In genomic region chr1:164511628-164512385, GRCm38 (mm10) we compare ENCODE assay signal across 19 mouse cellular contexts. TPM values are rescaled to one million over a fixed set of nuclear protein-coding genes. Genes with fewer than 3 reads are reported as not detected.
DNase-seq lines count a peak whose midpoint lies in the region; ATAC-seq and TF ChIP-seq lines count a peak whose summit lies in the region.
"Had no signal": no experiment of that assay in that cellular context is flagged by ENCODE, and none has a peak within 500 bp of the region (broad histone marks: within the 10 kb centered on the region; RNA-seq: fewer than 3 reads in every experiment).

No protein-coding gene starts in this region.

- WGBS in kidney, adult 2 months = 62% methylated on average over 7 of the region's 7 CpGs
- 91% methylated on average over 7 of the region's 7 CpGs for WGBS in forebrain, embryonic 15.5 days
- 88% methylated on average over 7 of the region's 7 CpGs for WGBS in hindbrain, embryonic 10.5 days

- no peaks in the 10 kb centered on the region for H3K36me3 ChIP-seq in kidney, adult 2 months (ENCODE audit: control insufficient read depth, insufficient read depth, low read length)
- no peaks in the 10 kb centered on the region for H3K36me3 ChIP-seq in CH12.LX (replicated peaks in 1 of 2; ENCODE audit: control insufficient read depth in 1 of 2, insufficient read depth in 1 of 2, low read length in 1 of 2)
- no peaks in the 10 kb centered on the region for H3K36me3 ChIP-seq in forebrain, embryonic 15.5 days
- no peaks in the 10 kb centered on the region for H3K36me3 ChIP-seq in hindbrain, embryonic 10.5 days
- H3K36me3 ChIP-seq: hindbrain, embryonic 13.5 days; limb, embryonic 12.5 days; midbrain, embryonic 10.5 days; neural tube, embryonic 15.5 days had no signal

- H3K9ac ChIP-seq in CH12.LX (ENCODE audit: insufficient read depth, low read depth) = no peak overlapping the region
- no peak overlapping the region for H3K9ac ChIP-seq in forebrain, embryonic 15.5 days (replicated peaks)
- H3K9ac ChIP-seq: forebrain, embryonic 13.5 days; hindbrain, embryonic 13.5 days; limb, embryonic 12.5 days; liver, embryonic 14.5 days; neural tube, embryonic 15.5 days had no signal

- no peaks in the 10 kb centered on the region for H3K79me2 ChIP-seq in CH12.LX (replicated peaks; ENCODE audit: control insufficient read depth, extremely low read depth, insufficient read depth, poor library complexity, severe bottlenecking)

- DNase-seq in kidney, adult 2 months = peak; percentile 12
- DNase-seq in kidney, postnatal 25 days = no peak
- DNase-seq in B cell, adult 2 months = peak; percentile 37 to 46
- peak; percentile 27 for DNase-seq in CH12.LX (ENCODE audit: extremely low read depth)
- no peak for DNase-seq in hindbrain, embryonic 10.5 days (ENCODE audit: low spot score)
- DNase-seq: adrenal gland, adult 8-10 months; cerebellum, adult 9-10 months; kidney, adult 9 months; lung, postnatal 10 days; thymus, postnatal 36 days had no signal

- TF ChIP-seq RAD21 in CH12.LX (IDR thresholded peaks at IDR 0.05; ENCODE audit: low read depth, low read length) = no peak

- dilution Hi-C loops in CH12.LX (cut with MboI; ENCODE audit: extremely low pct_ligation_motif_present, extremely low pct_unique_long_range_greater_than_20kb, low sequenced_read_pairs) = no loop called here

- no peak overlapping the region for H3K4me3 ChIP-seq in kidney, adult 2 months (ENCODE audit: insufficient read depth, low read depth, low read length)
- no peak overlapping the region for H3K4me3 ChIP-seq in CH12.LX (replicated peaks in 1 of 3; ENCODE audit: low read depth in 2 of 3, low read length in 2 of 3, poor library complexity in 1 of 3)
- H3K4me3 ChIP-seq in forebrain, embryonic 15.5 days = no peak overlapping the region
- H3K4me3 ChIP-seq in hindbrain, embryonic 10.5 days = no peak overlapping the region
- H3K4me3 ChIP-seq: forebrain, embryonic 13.5 days; hindbrain, embryonic 13.5 days; left cerebral cortex, adult 2 months; limb, embryonic 12.5 days; midbrain, embryonic 10.5 days; neural tube, embryonic 15.5 days had no signal

- no peak overlapping the region for H3K27ac ChIP-seq in kidney, adult 2 months (ENCODE audit: insufficient read depth, low read depth, low read length)
- H3K27ac ChIP-seq in CH12.LX (ENCODE audit: insufficient read depth, low read depth) = no peak overlapping the region
- H3K27ac ChIP-seq in forebrain, embryonic 15.5 days (replicated peaks) = no peak overlapping the region
- no peak overlapping the region for H3K27ac ChIP-seq in hindbrain, embryonic 10.5 days
- H3K27ac ChIP-seq: forebrain, embryonic 13.5 days; hindbrain, embryonic 13.5 days; left cerebral cortex, adult 2 months; limb, embryonic 12.5 days; liver, embryonic 14.5 days; midbrain, embryonic 10.5 days; neural tube, embryonic 15.5 days had no signal

- in situ Hi-C loops in CH12.LX (cut with MboI; ENCODE audit: low pct_ligation_motif_present, low pct_unique_long_range_greater_than_20kb, low sequenced_read_pairs) = no loop called here

- H3K4me1 ChIP-seq in kidney, adult 2 months (ENCODE audit: control insufficient read depth, insufficient read depth, low read length) = no peaks in the 10 kb centered on the region; the same call in 1 of the 2 replicates
- peaks cover 4 to 29% of the 10 kb centered on the region in 2 experiments for H3K4me1 ChIP-seq in CH12.LX (ENCODE audit: control insufficient read depth in 1 of 2, insufficient read depth in 2 of 2)
- no peaks in the 10 kb centered on the region; the same call in 1 of the 2 replicates for H3K4me1 ChIP-seq in forebrain, embryonic 15.5 days
- H3K4me1 ChIP-seq in hindbrain, embryonic 10.5 days (replicated peaks) = peaks cover 14% of the 10 kb centered on the region
- H3K4me1 ChIP-seq: hindbrain, embryonic 13.5 days; limb, embryonic 12.5 days; neural tube, embryonic 15.5 days had no signal

- H3K4me2 ChIP-seq in CH12.LX (ENCODE audit: insufficient read depth, low read depth, poor library complexity, severe bottlenecking) = no peak overlapping the region
- no peak overlapping the region for H3K4me2 ChIP-seq in forebrain, embryonic 15.5 days (replicated peaks)
- H3K4me2 ChIP-seq: forebrain, embryonic 13.5 days; hindbrain, embryonic 13.5 days; limb, embryonic 12.5 days; neural tube, embryonic 15.5 days had no signal

- TF ChIP-seq EP300 in CH12.LX (IDR thresholded peaks at IDR 0.05; ENCODE audit: low read length) = no peak

- H3K27me3 ChIP-seq in kidney, adult 2 months (replicated peaks; ENCODE audit: control insufficient read depth, insufficient read depth, low read length) = no peaks in the 10 kb centered on the region
- no peaks in the 10 kb centered on the region for H3K27me3 ChIP-seq in CH12.LX (replicated peaks)
- no peaks in the 10 kb centered on the region for H3K27me3 ChIP-seq in forebrain, embryonic 15.5 days
- H3K27me3 ChIP-seq in hindbrain, embryonic 10.5 days (ENCODE audit: insufficient read depth, poor library complexity, severe bottlenecking) = no peaks in the 10 kb centered on the region
- H3K27me3 ChIP-seq: forebrain, embryonic 13.5 days; hindbrain, embryonic 13.5 days; limb, embryonic 12.5 days; neural tube, embryonic 15.5 days had no signal

- peak; percentile 63 for ATAC-seq in megakaryocyte, adult 5-6 weeks (ENCODE audit: poor library complexity, severe bottlenecking)
- ATAC-seq in forebrain, embryonic 15.5 days (replicated peaks) = no peak
- ATAC-seq: forebrain, embryonic 13.5 days had no signal

- no peaks in the 10 kb centered on the region for H3K9me3 ChIP-seq in CH12.LX (replicated peaks; ENCODE audit: low read length)
- H3K9me3 ChIP-seq in forebrain, embryonic 15.5 days = no peaks in the 10 kb centered on the region
- no peaks in the 10 kb centered on the region for H3K9me3 ChIP-seq in hindbrain, embryonic 10.5 days
- H3K9me3 ChIP-seq: forebrain, embryonic 13.5 days; hindbrain, embryonic 13.5 days; limb, embryonic 12.5 days; midbrain, embryonic 10.5 days; neural tube, embryonic 15.5 days had no signal

- no peak for TF ChIP-seq POLR2A in kidney, adult 2 months (IDR thresholded peaks at IDR 0.05; ENCODE audit: low read depth, low read length)
- no peak for TF ChIP-seq POLR2A in CH12.LX (IDR thresholded peaks at IDR 0.05; ENCODE audit: low read depth, low read length)

- TF ChIP-seq CTCF in kidney, adult 2 months (conservative IDR thresholded peaks at IDR 0.05; ENCODE audit: insufficient read depth, insufficient read length, low read depth, low read length) = no peak
- no peak for TF ChIP-seq CTCF in CH12.LX (conservative IDR thresholded peaks at IDR 0.05 in 1 of 2, IDR thresholded peaks at IDR 0.05 in 1 of 2; ENCODE audit: low read depth in 2 of 2, low read length in 2 of 2)

TF ChIP-seq in CH12.LX, 34 proteins besides CTCF, POLR2A, EP300 and RAD21:
- TF ChIP-seq USF1 (IDR thresholded peaks at IDR 0.05; ENCODE audit: low read depth, low read length) (no peak), RCOR1 (conservative IDR thresholded peaks at IDR 0.05; ENCODE audit: low read depth, low read length) (no peak), KAT2A (IDR thresholded peaks at IDR 0.05; ENCODE audit: insufficient replicate concordance, low read length) (no peak), MAFK (IDR thresholded peaks at IDR 0.05; ENCODE audit: insufficient replicate concordance, low read length) (no peak), ETS1 (conservative IDR thresholded peaks at IDR 0.05; ENCODE audit: low read depth, low read length) (no peak), ELF1 (IDR thresholded peaks at IDR 0.05; ENCODE audit: low read depth, low read length) (no peak), JUN (IDR thresholded peaks at IDR 0.05; ENCODE audit: insufficient read depth, low read depth, low read length) (no peak), E2F4 (IDR thresholded peaks at IDR 0.05; ENCODE audit: insufficient replicate concordance, low read depth, low read length) (no peak), TCF12 (IDR thresholded peaks at IDR 0.05; ENCODE audit: low read depth, low read length) (no peak), MXI1 (IDR thresholded peaks at IDR 0.05; ENCODE audit: low read depth, low read length) (no peak), MEF2A (IDR thresholded peaks at IDR 0.05; ENCODE audit: borderline replicate concordance, low read depth, low read length) (no peak), ZMIZ1 (IDR thresholded peaks at IDR 0.05; ENCODE audit: low read depth, low read length) (no peak), MYC (IDR thresholded peaks at IDR 0.05; ENCODE audit: low read depth, low read length) (no peak), USF2 (conservative IDR thresholded peaks at IDR 0.05; ENCODE audit: low read depth, low read length) (no peak), UBTF (IDR thresholded peaks at IDR 0.05; ENCODE audit: low read depth, low read length) (no peak), HCFC1 (IDR thresholded peaks at IDR 0.05; ENCODE audit: low read depth, low read length) (no peak), SIN3A (IDR thresholded peaks at IDR 0.05; ENCODE audit: low read length) (no peak), NRF1 (IDR thresholded peaks at IDR 0.05; ENCODE audit: low read depth, low read length) (no peak)

RNA-seq across cellular contexts. Expression of gene Atp1b1, which starts 53.7 kb away (rescaled TPM):
- polyA plus RNA-seq in kidney, adult 2 months (2012; rRNA removed) = 945 and 1,094 TPM in 2 replicates
- 0.17 TPM in 1 of 2 replicates, not detected in the other for total RNA-seq in CH12.LX (2012; rRNA removed)
- total RNA-seq in CH12.LX (2014; rRNA removed) = 0.32 and 0.46 TPM in 2 replicates
- polyA plus RNA-seq in CH12.LX (2012; ENCODE audit: insufficient read length, low read depth) = 0.19 and 0.23 TPM in 2 replicates
- total RNA-seq in megakaryocyte, adult 5-6 weeks (2015) = 9.8 and 12.9 TPM in 2 replicates
- total RNA-seq in megakaryocyte, adult 5-6 weeks (2017) = 7.7 and 9.9 TPM in 2 replicates
- 80.3 and 102 TPM in 2 replicates for polyA plus RNA-seq in forebrain, embryonic 15.5 days (2015; fragmentation: Nextera tagmentation; extraction: Ambion mirVana)
- polyA plus RNA-seq in hindbrain, embryonic 10.5 days (2016; fragmentation: Nextera tagmentation; extraction: Ambion mirVana) = 19.0 and 25.9 TPM in 2 replicates

Comparison
In these comparisons a context has a peak if more than half of its experiments do, and no peak if none do; other contexts are left out.
1. DNase-seq: peak in kidney, adult 2 months (single experiment), B cell, adult 2 months (2 of 2) and CH12.LX (single experiment); none in kidney, postnatal 25 days (0 of 2) and hindbrain, embryonic 10.5 days (single experiment).
2. RNA of gene Atp1b1, which starts 53.7 kb away (polyA plus RNA-seq): 945 to 1,094 TPM in kidney, adult 2 months, 80.3 to 102 TPM in forebrain, embryonic 15.5 days and 19.0 to 25.9 TPM in hindbrain, embryonic 10.5 days; 0.19 to 0.23 TPM in CH12.LX; every median in the first group is over 10 times any median in the second.